Mouse (Mus musculus) liver, embryonic 13.5 days (tissue): ENCODE results near the gene Ube2m. TPM values are rescaled to one million over a fixed set of nuclear protein-coding genes. Genes with fewer than 3 reads are reported as not detected.

Source experiments
- ATAC-seq: fragments of 200-750 bp; cut with Nextera tagmentation; 2 replicates; pipeline ENCODE4 v1.8.0; 2017; ENCODE audit warnings: low read depth, mild to moderate bottlenecking, moderate number of reproducible peaks, moderate library complexity
- DNase-seq: peaks from one replicate; pipeline ENCODE4 v3.0.0; 2022
- H3K27ac ChIP-seq: fragments of 300-500 bp; sonication (generic); 2 replicates; pipeline ENCODE4 v1.5.1; 2015; ENCODE audit warnings: moderate library complexity, mild to moderate bottlenecking, inconsistent platforms
- H3K27me3 ChIP-seq: fragments of 300-500 bp; sonication (generic); 2 replicates; pipeline ENCODE4 v1.6.1; 2015; ENCODE audit warnings: mild to moderate bottlenecking, inconsistent platforms
- H3K36me3 ChIP-seq: fragments of 300-500 bp; sonication (generic); 2 replicates; pipeline ENCODE4 v1.6.1; 2015; ENCODE audit warnings: mild to moderate bottlenecking, inconsistent platforms
- H3K4me1 ChIP-seq: fragments of 300-500 bp; sonication (generic); replicated peaks from 2 replicates; pipeline ENCODE4 v1.6.1; 2015; ENCODE audit warnings: inconsistent platforms
- H3K4me2 ChIP-seq: fragments of 300-500 bp; sonication (generic); 2 replicates; pipeline ENCODE4 v1.6.1; 2015; ENCODE audit warnings: inconsistent platforms, mild to moderate bottlenecking, moderate library complexity
- H3K4me3 ChIP-seq: fragments of 300-500 bp; sonication (generic); replicated peaks from 2 replicates; pipeline ENCODE4 v1.5.1; 2015; ENCODE audit warnings: mild to moderate bottlenecking, inconsistent platforms
- H3K9ac ChIP-seq: fragments of 300-500 bp; sonication (generic); 2 replicates; pipeline ENCODE4 v1.6.1; 2015; ENCODE audit warnings: mild to moderate bottlenecking, inconsistent platforms
- H3K9me3 ChIP-seq: fragments of 300-500 bp; sonication (generic); replicated peaks from 2 replicates; pipeline ENCODE4 v1.6.1; 2016; ENCODE audit warnings: inconsistent platforms
- WGBS: fragments of 180-500 bp; shearing (Covaris S2); methylation state at CpG from one replicate; pipeline ENCODE4 v1.1.7; 2015; ENCODE audit not compliant: insufficient replicate concordance; 5-methylcytosine and 5-hydroxymethylcytosine counted together
- polyA plus RNA-seq: library from polyadenylated mRNA; unstranded; fragments of >200 nt; fragmentation: Nextera tagmentation; extraction: Ambion mirVana; gene quantifications from 2 replicates; pipeline ENCODE4 v1.2.1, GENCODE M21; 2015

Ube2m gene
- polyA plus RNA-seq, 1 experiment from 2014 or later = 80.8 TPM

GRCm38 (mm10) chr7:13033451-13034147, 4.5 kb downstream of the Ube2m start:
- WGBS = 41% methylated on average over 13 of the region's 13 CpGs
- Histone ChIP-seq H3K4me2 (peak overlapping the region; percentile 74), H3K9me3 (no peaks in the 10 kb centered on the region), H3K9ac (peak overlapping the region; percentile 88), H3K4me1 (peaks cover 49% of the 10 kb centered on the region), H3K4me3 (peak overlapping the region; percentile 78), H3K27ac (peak overlapping the region; percentile 97), H3K36me3 (peaks cover 66% of the 10 kb centered on the region), H3K27me3 (no peaks in the 10 kb centered on the region)
- DNase-seq = no peak
- no peak for ATAC-seq

- H3K9me3 ChIP-seq = no peaks in the 10 kb centered on the region
- no peaks in the 10 kb centered on the region for H3K27me3 ChIP-seq
- H3K27ac ChIP-seq = no peak overlapping the region
- no peak for ATAC-seq
- peak overlapping the region; percentile 88; the same call in 1 of the 2 replicates for H3K9ac ChIP-seq
- peaks cover 77% of the 10 kb centered on the region for H3K36me3 ChIP-seq
- H3K4me1 ChIP-seq = peaks cover 48% of the 10 kb centered on the region
- WGBS = 89% methylated on average over 7 of the region's 7 CpGs
- no peak for DNase-seq
- peak overlapping the region; percentile 17; the same call in 1 of the 2 replicates for H3K4me3 ChIP-seq
- H3K4me2 ChIP-seq = 0 out of 2 replicates have a peak overlapping the region, but pooled peaks have one; percentile 74
Observed at GRCm38 (mm10) chr7:13032541-13032940, 5.5 kb downstream of the Ube2m start.

GRCm38 (mm10) chr7:13031983-13032382, 6.1 kb downstream of the Ube2m start:
- H3K9me3 ChIP-seq = no peaks in the 10 kb centered on the region
- H3K4me2 ChIP-seq = no peak overlapping the region
- WGBS = 81% methylated on average over 2 of the region's 2 CpGs
- H3K9ac ChIP-seq = 0 out of 2 replicates have a peak overlapping the region, but pooled peaks have one; percentile 10
- H3K36me3 ChIP-seq = peaks cover 82% of the 10 kb centered on the region
- H3K4me1 ChIP-seq = peaks cover 49% of the 10 kb centered on the region
- H3K4me3 ChIP-seq = no peak overlapping the region
- no peaks in the 10 kb centered on the region for H3K27me3 ChIP-seq
- no peak for DNase-seq
- no peak overlapping the region; the same call in 1 of the 2 replicates for H3K27ac ChIP-seq
- ATAC-seq = no peak

- no peaks in the 10 kb centered on the region for H3K9me3 ChIP-seq
- H3K4me1 ChIP-seq = peaks cover 49% of the 10 kb centered on the region
- no peaks in the 10 kb centered on the region for H3K27me3 ChIP-seq
- H3K9ac ChIP-seq = no peak overlapping the region
- H3K4me3 ChIP-seq = no peak overlapping the region
- ATAC-seq (no peak), DNase-seq (no peak)
- peaks cover 88% of the 10 kb centered on the region for H3K36me3 ChIP-seq
- WGBS = 80% methylated on average over 5 of the region's 5 CpGs
- no peak overlapping the region for H3K27ac ChIP-seq
- H3K4me2 ChIP-seq = no peak overlapping the region
Observed at GRCm38 (mm10) chr7:13031069-13031468, 7.0 kb downstream of the Ube2m start.

- 86% methylated on average over 4 of the region's 4 CpGs for WGBS
- DNase-seq (no peak), ATAC-seq (no peak)
- Histone ChIP-seq H3K4me2 (no peak overlapping the region), H3K9me3 (no peaks in the 10 kb centered on the region), H3K27me3 (no peaks in the 10 kb centered on the region), H3K27ac (no peak overlapping the region), H3K4me1 (peaks cover 46% of the 10 kb centered on the region), H3K36me3 (peaks cover 83% of the 10 kb centered on the region), H3K4me3 (no peak overlapping the region), H3K9ac (no peak overlapping the region)
Observed at GRCm38 (mm10) chr7:13028986-13029385, 9.1 kb downstream of the Ube2m start.

- H3K9me3 ChIP-seq = no peaks in the 10 kb centered on the region
- no peaks in the 10 kb centered on the region for H3K27me3 ChIP-seq
- no peak for ATAC-seq
- peak overlapping the region; percentile 98 for H3K4me2 ChIP-seq
- H3K27ac ChIP-seq = peak overlapping the region; percentile 97
- H3K4me1 ChIP-seq = peaks cover 39% of the 10 kb centered on the region
- H3K36me3 ChIP-seq = peaks cover 52% of the 10 kb centered on the region
- WGBS = 30% methylated on average over 4 of the region's 4 CpGs
- DNase-seq = no peak
- H3K9ac ChIP-seq = peak overlapping the region; percentile 98
- H3K4me3 ChIP-seq = peak overlapping the region; percentile 95
Observed at GRCm38 (mm10) chr7:13025511-13026112, 12.5 kb downstream of the Ube2m start.

- peaks cover 39% of the 10 kb centered on the region for H3K4me1 ChIP-seq
- DNase-seq = peak; percentile 69
- H3K9me3 ChIP-seq = no peaks in the 10 kb centered on the region
- H3K9ac ChIP-seq = peak overlapping the region; percentile 98
- H3K4me2 ChIP-seq = peak overlapping the region; percentile 98
- peak overlapping the region; percentile 95 for H3K4me3 ChIP-seq
- H3K27me3 ChIP-seq = no peaks in the 10 kb centered on the region
- H3K27ac ChIP-seq = peak overlapping the region; percentile 97
- ATAC-seq = peak; percentile 54
- peaks cover 44% of the 10 kb centered on the region for H3K36me3 ChIP-seq
- under 1% methylated on average over 42 of the region's 44 CpGs for WGBS
Observed at GRCm38 (mm10) chr7:13024805-13025204, 13.3 kb downstream of the Ube2m start.

- Histone ChIP-seq H3K27ac (peak overlapping the region; percentile 97), H3K4me1 (peaks cover 39% of the 10 kb centered on the region), H3K4me3 (peak overlapping the region; percentile 95), H3K4me2 (peak overlapping the region; percentile 98), H3K9ac (peak overlapping the region; percentile 98), H3K36me3 (peaks cover 37% of the 10 kb centered on the region), H3K9me3 (no peaks in the 10 kb centered on the region), H3K27me3 (no peaks in the 10 kb centered on the region)
- ATAC-seq = peak; percentile 78
- under 1% methylated on average over 93 of the region's 95 CpGs for WGBS
- DNase-seq = peak; percentile 91
Observed at GRCm38 (mm10) chr7:13023928-13024731, 13.9 kb downstream of the Ube2m start.

- no peaks in the 10 kb centered on the region for H3K27me3 ChIP-seq
- DNase-seq (peak; percentile 74), ATAC-seq (peak; percentile 43)
- peak overlapping the region; percentile 97 for H3K27ac ChIP-seq
- H3K36me3 ChIP-seq = peaks cover 25% of the 10 kb centered on the region
- no peaks in the 10 kb centered on the region for H3K9me3 ChIP-seq
- peaks cover 40% of the 10 kb centered on the region for H3K4me1 ChIP-seq
- peak overlapping the region; percentile 95 for H3K4me3 ChIP-seq
- H3K4me2 ChIP-seq = peak overlapping the region; percentile 98
- 4% methylated on average over 31 of the region's 31 CpGs for WGBS
- peak overlapping the region; percentile 98 for H3K9ac ChIP-seq
Observed at GRCm38 (mm10) chr7:13022773-13023535, 15.1 kb downstream of the Ube2m start.

- Histone ChIP-seq H3K27me3 (no peaks in the 10 kb centered on the region), H3K27ac (no peak overlapping the region), H3K4me2 (no peak overlapping the region), H3K36me3 (no peaks in the 10 kb centered on the region), H3K4me3 (no peak overlapping the region), H3K9me3 (no peaks in the 10 kb centered on the region), H3K4me1 (peaks cover 40% of the 10 kb centered on the region), H3K9ac (no peak overlapping the region)
- ATAC-seq (no peak), DNase-seq (no peak)
- WGBS = 69% methylated on average over 1 of the region's 1 CpGs
Observed at GRCm38 (mm10) chr7:13015217-13015616, 22.9 kb downstream of the Ube2m start.
